Mouse (Mus musculus) ovary, postnatal 14 days (tissue): ENCODE results near the gene Lztr1.
"Not testable (repeated sequence)": the region's sequence is repeated elsewhere in the genome, so short reads cannot be mapped to it uniquely, and the experiment has no call there.

Experiments used
- DNase-seq: peaks from one replicate; pipeline ENCODE4 v3.0.0; 2022; ENCODE audit warnings: low spot score

Lztr1 gene

DNA sequence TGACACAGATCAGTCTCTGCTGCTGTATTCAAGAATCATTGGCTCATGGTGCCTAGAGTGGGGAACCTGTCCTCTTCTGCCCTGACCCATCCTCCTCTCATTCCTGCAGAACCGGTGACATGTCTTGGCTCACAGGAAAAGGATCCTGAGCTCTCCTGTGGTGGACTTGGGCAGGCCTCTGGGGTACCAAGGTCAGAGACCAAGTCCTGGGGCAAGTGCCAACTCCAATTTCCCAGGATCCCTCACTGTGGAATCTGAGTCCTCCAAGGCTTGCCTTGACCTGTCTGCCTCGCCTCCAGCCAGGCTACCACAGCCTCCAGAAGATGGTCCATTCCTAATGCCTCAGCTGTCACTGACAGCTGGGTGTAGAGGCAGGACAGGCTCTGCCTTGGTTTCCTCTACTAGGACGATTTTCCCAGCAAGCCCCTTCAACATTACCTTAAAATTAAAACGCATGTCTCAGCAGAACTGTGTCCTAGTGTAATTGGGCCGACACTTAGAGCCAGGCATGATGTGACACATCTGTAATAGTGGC is 1.4 kb upstream of the Lztr1 start:
- no peak for DNase-seq

- not testable (repeated sequence) for DNase-seq
Measured at GRCm38 (mm10) chr16:17508031-17508430, 457 bp upstream of the Lztr1 start.

DNA sequence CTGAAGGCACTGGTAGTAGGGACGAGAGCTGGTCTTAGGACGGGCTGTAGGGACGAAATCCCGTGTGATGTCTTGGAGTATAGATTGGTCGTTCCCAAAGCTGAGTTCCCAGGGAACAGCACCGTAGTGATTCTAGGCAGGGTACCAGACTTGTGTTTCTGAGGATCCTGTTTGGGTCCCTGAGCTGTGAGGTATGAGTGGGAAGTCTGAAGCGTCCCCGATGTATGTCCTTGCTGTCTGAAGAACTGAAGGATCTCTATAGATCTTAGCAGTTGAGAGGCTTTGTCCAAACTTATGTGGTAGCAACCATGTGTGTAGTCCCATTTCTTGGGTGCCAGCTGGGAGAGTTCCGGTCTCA is 731 bp downstream of the Lztr1 start:
- no peak for DNase-seq

GRCm38 (mm10) chr16:17510143-17510542 is 1.7 kb downstream of the Lztr1 start:
- no peak for DNase-seq

GRCm38 (mm10) chr16:17510686-17511085 is 2.2 kb downstream of the Lztr1 start:
- no peak for DNase-seq

- no peak for DNase-seq
Measured at GRCm38 (mm10) chr16:17511431-17511830, 2.9 kb downstream of the Lztr1 start.

GRCm38 (mm10) chr16:17518910-17519309 is 10.4 kb downstream of the Lztr1 start:
- no peak for DNase-seq

DNA sequence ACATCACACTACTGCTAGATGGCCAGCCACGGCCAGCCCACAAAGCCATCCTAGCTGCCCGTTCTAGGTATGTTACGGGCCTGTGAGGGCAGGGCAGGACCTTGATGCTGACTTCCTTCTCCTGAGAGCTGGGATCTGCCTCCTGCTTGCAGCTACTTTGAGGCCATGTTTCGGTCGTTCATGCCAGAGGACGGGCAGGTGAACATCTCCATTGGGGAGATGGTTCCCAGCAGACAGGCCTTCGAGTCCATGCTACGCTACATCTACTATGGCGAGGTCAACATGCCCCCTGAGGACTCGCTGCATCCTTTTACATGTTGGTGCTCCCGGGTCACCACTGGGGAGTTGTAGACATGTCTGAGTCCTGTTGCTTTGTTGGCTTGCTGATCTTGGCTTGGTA is 15.7 kb downstream of the Lztr1 start:
- DNase-seq = no peak

- DNase-seq = no peak
Measured at GRCm38 (mm10) chr16:17525524-17525923, 17.0 kb downstream of the Lztr1 start.

DNA sequence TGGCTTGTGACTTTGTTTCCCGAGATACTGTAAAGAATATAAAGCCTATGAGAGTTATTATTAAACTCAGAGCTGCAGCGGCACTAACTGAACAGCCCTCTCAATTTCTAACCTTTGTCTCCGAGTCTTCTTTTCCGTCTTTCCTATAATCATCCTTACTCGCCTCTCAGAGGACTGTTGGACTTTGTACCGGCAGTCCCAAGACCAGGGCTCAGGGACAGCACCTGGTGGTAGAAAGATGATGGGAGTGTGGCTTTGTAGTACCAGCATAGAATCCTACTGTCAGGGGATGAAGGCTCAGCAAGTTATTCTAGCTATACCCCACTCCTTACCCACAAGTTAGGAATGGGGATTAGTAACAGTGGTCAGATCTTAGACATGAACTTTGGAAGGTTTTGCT is 17.7 kb downstream of the Lztr1 start:
- no peak for DNase-seq

DNA sequence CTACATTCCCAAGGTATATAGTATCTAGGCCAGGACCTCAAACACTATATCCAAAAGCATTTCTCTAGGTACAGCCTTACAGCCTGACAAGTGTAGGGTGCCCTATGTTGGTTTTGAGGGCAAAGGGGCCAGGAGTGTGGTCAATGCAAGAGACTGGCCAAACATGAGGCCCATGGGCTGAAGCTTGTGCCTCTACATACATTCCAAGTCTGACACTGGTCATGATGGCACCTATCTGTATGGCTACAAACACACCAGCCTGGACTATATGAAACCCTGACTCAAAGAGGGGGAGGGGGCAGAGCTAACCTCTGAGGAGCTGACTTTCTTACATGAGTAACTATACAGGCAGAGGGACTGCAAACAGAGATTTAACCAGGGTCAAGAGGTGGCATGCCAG is 19.1 kb downstream of the Lztr1 start:
- DNase-seq = no peak

- DNase-seq = no peak
Measured at GRCm38 (mm10) chr16:17528276-17528675, 19.8 kb downstream of the Lztr1 start.

- DNase-seq = no peak
Measured at GRCm38 (mm10) chr16:17529981-17530586, 21.6 kb downstream of the Lztr1 start.

DNA sequence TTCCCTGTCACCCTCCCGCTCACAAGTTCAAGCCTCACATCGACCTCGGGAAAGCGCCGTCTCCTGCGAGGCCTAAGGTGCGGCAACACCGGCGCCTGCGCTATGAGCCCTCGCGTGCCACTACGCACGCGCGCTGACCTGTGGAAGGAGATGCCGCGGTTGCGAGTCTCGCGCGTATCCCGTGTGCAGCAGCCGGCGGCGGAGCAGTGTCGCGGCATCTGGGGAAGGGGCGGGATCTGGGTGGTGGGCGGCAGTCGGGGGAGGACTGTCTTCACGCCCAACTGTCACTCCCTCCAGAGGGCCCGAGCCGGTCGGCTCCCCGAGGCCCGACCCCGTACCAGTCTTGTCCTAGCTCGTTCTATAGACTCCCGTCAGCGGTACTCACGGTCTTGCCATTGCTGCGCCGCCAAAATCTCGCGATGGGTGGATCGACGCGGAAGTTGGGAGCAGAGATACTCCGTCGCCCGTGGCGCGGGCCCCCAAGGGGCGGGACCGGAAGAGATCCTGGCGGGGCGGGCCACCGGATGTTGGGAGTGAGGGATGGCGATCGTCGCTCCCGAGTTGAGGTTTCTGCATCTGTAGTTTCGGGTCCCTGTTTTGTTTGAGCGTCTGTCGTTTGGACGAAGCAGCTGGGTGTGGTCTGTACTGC is 22.3 kb downstream of the Lztr1 start, which contains the start of gene Thap7:
TSS of gene Thap7 (minus strand) at position 497 of the 649 bp plus-strand sequence.
- DNase-seq = peak; percentile 93

DNA sequence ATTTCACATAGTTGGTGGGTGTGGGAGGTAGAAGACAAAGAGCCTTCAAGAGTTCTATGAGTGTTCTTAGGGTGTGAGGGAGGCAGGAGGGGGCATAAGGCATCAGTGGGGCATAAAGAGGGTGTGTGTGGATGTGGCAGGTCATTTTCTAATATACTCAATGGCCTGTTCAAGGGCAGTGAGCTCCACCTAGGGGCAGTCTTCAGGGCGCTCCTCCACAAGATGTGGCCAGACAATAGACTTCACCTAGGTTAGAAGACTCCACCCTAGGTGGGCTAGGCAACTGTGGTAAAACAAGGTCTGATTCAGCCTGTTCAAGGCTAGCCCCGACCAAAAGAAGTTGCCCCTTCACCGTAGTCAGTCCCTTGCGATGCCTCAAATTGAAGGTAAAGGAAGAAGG is 23.8 kb downstream of the Lztr1 start:
- no peak for DNase-seq

- DNase-seq = no peak
Measured at GRCm38 (mm10) chr16:17532676-17533329, 24.3 kb downstream of the Lztr1 start.

DNA sequence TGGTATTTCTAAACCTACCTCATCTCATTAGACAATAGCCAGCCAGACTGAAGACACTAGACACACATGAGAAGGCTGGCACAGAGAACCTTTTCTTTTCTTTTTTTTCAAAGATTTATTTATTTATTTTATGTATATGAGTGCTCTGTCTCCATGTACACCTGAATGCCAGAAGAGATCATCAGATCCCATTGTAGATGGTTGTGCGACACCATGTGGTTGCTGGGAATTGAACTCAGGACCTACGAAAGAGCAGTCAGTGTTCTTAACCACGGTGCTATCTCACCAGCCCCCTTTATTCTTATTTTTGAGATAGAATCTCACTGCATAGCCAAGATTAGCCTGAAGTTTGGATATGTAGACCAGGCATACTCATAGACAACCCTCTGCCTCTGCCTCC is 28.1 kb downstream of the Lztr1 start:
- no peak for DNase-seq

DNA sequence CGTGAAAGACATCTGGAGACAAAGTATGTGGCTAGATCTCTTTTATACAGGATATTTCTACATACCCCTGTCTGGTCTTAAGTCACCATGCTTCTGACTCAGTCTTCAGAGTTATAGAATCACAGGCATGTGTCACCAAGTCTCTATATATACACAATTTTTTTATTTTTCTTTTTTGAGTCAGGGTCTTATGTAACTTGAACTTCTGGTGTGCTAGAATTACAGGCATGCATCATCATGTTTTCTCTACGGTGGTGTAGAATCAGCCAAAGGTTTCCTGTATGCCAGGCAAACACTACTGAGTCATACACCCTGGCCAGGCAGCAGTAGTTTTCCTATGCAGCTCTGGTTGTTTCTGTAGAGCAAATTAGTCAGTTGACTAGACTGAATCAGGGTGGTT is 34.1 kb downstream of the Lztr1 start:
- no peak for DNase-seq

- no peak for DNase-seq
Measured at GRCm38 (mm10) chr16:17552837-17553236, 44.3 kb downstream of the Lztr1 start.

DNA sequence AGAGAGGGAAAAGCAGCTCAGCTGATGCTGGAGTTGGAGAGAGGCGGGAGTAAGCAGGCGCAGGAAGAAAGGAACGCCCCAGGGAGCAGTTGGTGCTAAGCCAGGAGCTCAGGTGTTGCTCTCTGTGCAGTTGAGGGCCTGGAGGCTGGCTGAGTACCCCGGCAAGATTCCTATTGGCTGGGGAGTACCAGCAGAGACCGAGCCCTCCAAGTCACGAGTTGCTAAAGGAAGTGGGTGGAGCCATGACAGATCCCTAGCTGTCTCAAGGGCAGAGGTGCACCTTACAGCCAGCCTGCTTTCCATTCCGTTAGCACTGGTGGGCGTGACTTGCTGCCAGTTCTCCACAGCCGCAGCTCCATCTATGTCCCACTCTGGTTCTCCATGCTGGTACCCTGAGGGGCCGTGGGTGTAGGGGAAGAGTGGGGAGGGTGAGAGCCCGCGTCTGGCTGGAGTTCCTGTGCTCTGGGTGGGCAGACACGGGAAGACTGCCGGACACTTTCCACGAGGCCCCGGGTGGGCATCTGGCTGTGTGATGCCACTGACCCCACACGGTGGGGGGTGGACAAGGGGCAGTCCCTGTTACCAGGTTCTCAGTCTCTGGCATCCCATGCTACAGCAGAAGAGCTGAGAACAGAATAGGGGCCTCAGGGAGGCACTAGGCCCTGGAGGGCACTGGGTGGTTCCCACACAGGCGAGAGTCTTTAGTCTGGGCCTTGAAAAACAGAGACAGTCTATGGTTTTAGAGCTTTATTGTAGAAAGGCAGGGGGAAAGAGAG is 45.6 kb downstream of the Lztr1 start:
- DNase-seq = peak; percentile 31

DNA sequence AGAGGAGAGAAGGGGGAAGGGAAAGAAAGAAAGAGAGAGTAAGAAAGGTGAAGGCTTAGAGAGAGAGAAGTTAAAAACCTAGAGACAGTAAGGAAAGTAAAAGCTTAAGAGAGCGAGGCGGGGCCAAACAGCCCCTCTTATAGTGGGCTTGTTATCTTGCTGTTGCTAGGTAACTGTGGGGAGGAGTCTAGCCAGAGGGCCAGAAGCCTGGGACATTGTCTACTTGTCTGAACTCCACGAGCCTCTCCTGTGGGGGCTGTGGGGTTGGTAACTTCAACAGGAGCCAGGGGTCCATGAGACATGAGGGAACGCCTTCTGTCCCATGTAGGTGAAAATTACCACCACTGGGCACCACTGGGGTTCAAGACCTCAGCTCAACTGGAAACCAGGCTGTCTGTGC is 46.2 kb downstream of the Lztr1 start:
- not testable (repeated sequence) for DNase-seq

DNA sequence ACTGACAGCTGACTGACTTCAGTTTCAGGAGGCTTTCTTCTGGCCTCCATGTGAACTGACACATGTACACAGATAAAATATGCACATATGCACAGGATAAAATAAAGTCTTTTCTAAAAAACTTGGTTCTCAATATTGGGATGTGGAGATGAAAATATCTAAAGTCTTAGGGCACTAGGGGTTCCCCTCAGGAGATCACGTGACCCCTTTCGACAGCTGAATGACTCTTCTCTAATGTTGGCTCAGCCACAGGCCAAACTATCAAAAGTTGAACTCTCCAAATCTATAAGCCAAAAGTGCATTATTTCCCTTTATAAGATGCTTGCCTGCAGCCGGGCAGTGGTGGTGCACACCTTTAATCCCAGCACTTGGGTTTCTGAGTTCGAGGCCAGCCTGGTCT is 47.7 kb downstream of the Lztr1 start:
- DNase-seq = no peak

- DNase-seq = no peak
Measured at GRCm38 (mm10) chr16:17556907-17557306, 48.4 kb downstream of the Lztr1 start.
